Mouse (Mus musculus) kidney, adult 2 months (tissue): ENCODE measurements at regions not wholly inside any gene's neighbourhood (a gene's known extent, or its start where the extent isn't known, plus 50 kb on each side); places are given as distances from the start of the nearest gene placed in this dataset.

ENCODE experiments used
- CTCF ChIP-seq: fragments of 200-500 bp; conservative IDR thresholded peaks from 2 replicates; pipeline ENCODE4 v1.5.1; 2011; ENCODE audit warnings: low read depth, mild to moderate bottlenecking, control low read depth, low read length, moderate library complexity, mixed read lengths; ENCODE audit not compliant: insufficient read depth, insufficient read length
- POLR2A ChIP-seq: fragments of 200-500 bp; IDR thresholded peaks from one replicate; pipeline ENCODE4 v1.6.1; 2011; ENCODE audit warnings: low read depth, low read length, control low read depth

DNA sequence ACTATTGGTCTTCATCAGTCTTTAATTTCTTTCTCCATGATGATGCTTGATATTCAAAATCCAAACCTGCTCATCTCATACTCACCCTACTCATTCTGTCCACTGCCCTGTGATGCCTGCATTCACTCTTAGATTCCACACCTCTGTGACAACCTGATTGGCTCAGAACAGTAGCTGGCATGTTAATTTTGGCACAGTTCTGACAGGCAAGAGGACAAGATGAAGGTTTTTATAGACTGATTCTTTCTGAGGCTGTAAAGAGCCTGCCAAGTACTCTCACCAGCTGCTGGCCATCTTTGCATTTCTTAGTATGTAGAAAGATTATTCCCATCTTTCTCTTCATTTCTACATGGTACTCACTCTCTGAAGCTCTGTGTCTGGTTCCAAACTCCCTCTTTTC is 343.1 kb downstream of the Sox11 start:
- TF ChIP-seq CTCF (no peak), POLR2A (no peak)
